Mouse (Mus musculus): ENCODE measurements around the gene Pip4k2a. TPM values are rescaled to one million over a fixed set of nuclear protein-coding genes. Genes with fewer than 3 reads are reported as not detected.

The Pip4k2a gene
- polyA plus RNA-seq, 1 experiment from 2014 or later = 7.5 TPM

DNA sequence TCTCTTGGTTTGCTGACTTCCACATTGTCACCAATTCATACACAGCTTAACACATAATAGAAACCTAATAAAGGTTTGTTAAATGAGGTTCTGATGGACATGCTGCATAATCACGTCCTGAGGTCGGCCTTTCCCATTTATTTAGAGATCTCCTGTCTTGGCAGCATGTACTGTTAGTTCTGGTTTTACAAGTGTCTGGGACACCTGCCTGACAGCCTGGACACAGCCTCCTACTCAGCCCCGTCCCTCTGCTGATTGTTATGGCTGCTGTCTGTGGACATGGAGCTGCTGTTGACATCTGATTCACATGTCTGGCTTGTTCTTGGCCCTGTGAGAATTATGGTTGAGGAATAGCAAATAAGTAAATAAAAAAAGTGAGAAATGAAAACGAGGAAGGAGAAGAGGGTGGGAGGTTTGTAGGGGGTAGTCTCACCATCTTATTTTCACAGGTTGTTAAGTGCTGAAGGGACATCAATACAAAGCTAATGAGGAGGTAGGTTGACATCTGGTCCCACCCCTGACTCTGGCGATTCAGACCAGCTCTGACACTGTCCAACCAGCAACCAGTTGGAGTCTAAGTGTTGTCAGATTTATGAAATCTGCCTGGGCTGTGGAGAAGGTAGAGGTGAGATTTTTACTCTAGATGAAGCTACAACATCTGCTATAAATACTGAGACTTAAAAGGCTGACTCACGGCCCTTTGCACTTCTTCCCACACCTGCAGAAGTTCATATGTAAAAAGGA is 166.7 kb downstream of the Pip4k2a start:
- Histone ChIP-seq H3K4me1 (no peaks in the 10 kb centered on the region), H3K27ac (no peak overlapping the region), H3K27me3 (ENCODE audit: poor library complexity, severe bottlenecking) (no peaks in the 10 kb centered on the region), H3K9me3 (no peaks in the 10 kb centered on the region), H3K4me3 (no peak overlapping the region), H3K36me3 (replicated peaks) (no peaks in the 10 kb centered on the region)
- WGBS = 81% methylated on average over 6 of the region's 6 CpGs
- no peak for DNase-seq (ENCODE audit: extremely low spot score, low spot score)

DNA sequence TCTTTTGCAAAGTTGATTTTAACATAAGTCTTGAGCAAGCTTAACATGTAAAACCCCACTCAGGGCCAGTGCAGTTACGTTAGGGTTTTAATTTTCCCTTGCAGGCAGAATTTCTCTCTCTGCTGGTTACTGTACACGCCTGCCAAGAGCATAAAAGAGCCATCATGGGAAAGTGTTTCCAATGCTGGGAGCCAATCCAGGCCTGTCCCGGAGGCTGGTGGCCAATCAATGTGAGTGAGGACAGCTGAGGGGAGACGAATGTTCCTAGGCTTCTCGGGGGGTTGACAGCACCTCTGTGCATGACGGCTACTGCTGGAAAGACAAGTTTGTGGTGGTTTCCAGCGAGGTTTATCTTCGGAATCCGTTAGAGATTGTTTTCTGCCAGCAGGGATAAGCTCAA is 175.2 kb downstream of the Pip4k2a start:
- no peak overlapping the region for H3K4me3 ChIP-seq
- no peaks in the 10 kb centered on the region for H3K36me3 ChIP-seq (replicated peaks)
- H3K27me3 ChIP-seq (ENCODE audit: poor library complexity, severe bottlenecking) = peaks cover 21% of the 10 kb centered on the region
- 83% methylated on average over 9 of the region's 9 CpGs for WGBS
- DNase-seq (ENCODE audit: extremely low spot score, low spot score) = no peak
- H3K9me3 ChIP-seq = no peaks in the 10 kb centered on the region
- H3K4me1 ChIP-seq = peaks cover 16% of the 10 kb centered on the region
- H3K27ac ChIP-seq = no peak overlapping the region

DNA sequence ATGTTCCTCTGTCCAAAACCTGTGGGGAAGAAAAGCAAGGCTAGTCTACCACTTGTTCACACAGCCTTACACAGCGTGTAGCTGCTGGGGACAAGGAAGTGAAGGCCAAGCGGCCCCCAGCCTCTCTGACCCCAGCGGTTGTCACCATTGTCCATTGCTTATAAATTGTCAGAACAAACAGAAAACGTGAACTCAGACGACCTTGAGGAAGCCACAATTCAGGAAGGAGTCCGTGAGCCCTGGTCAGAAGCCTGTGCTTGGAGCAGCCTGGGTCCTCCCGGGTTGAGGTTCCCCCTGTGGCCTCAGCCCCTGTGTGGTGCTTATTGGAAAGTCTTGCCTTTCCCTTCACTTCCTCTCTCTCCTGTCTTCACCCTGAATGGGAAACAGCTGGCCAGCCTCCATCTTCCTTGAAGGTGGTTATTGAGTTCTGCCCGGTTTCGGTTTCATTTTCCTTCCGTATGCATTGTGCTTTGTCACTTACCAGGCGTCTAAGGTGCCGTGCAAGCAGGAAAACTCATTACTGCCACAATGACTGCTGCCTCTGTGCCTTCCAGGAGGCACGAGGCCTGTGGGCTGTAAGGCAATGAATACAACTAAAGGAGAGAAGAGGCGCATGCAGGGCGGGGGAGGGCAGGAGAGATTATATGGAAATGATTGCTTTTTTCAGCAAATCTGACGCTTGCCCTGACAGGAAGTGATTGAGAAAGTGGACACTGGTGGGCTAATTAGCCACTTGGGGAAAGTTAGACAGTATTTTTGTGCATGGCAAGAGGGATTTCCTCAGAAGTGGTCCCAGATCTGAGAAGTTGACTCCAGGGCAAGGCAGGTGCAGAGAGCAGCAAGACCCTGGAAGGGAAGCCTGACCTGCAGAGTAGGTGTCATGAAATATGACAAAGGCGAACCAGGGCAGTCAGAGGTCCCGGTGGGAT is 176.2 kb downstream of the Pip4k2a start:
- Histone ChIP-seq H3K4me3 (peak overlapping the region; percentile 0; the same call in 1 of the 2 replicates), H3K27me3 (ENCODE audit: poor library complexity, severe bottlenecking) (peaks cover 28% of the 10 kb centered on the region), H3K9me3 (no peaks in the 10 kb centered on the region), H3K36me3 (replicated peaks) (no peaks in the 10 kb centered on the region), H3K27ac (peak overlapping the region; percentile 65), H3K4me1 (peaks cover 16% of the 10 kb centered on the region)
- 56% methylated on average over 18 of the region's 18 CpGs for WGBS
- peak; percentile 25 for DNase-seq (ENCODE audit: extremely low spot score, low spot score)

DNA sequence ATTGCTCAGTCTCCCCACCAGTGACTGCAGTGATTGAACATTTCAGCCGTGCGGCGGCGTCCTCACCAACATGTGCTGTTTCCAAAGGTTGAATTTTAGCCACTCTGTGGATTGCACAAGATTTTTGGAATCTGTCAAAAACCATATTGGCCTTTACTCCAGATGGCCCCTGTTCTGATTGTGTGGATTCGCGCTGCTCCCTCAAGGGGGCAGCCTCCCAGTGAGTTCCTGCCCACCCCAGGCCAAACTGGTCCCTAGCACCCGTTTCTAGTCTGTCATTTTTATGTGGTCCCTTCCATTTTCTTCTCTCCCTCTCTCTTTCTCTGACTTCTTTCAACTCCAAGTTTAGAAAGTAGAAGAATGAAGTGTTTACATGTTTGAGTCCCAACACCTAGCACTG is 178.4 kb downstream of the Pip4k2a start:
- Histone ChIP-seq H3K27me3 (ENCODE audit: poor library complexity, severe bottlenecking) (peaks cover 28% of the 10 kb centered on the region), H3K9me3 (no peaks in the 10 kb centered on the region), H3K27ac (no peak overlapping the region), H3K4me1 (peaks cover 16% of the 10 kb centered on the region), H3K4me3 (no peak overlapping the region), H3K36me3 (replicated peaks) (no peaks in the 10 kb centered on the region)
- DNase-seq (ENCODE audit: extremely low spot score, low spot score) = no peak
- 75% methylated on average over 7 of the region's 7 CpGs for WGBS

DNA sequence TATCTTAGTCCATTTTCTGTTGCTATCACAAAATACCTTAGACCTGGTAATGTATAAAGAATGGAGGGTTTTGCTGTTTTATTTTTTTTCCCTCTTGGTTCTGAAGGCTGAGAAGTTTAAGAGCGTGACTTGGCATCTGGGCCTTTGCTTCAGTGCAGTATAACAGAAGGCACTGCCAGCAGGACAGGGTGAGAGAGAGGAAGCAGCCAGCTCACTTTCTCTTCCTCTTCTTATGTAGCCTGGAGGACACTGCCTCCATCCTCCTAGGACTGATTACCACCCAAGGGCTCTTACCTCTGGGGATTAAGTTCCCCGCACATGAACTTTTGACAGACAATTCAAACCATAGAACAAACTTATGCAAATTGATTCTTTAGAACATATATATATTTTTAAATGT is 181.9 kb downstream of the Pip4k2a start:
- WGBS = 92% methylated on average over 2 of the region's 2 CpGs
- Histone ChIP-seq H3K27me3 (ENCODE audit: poor library complexity, severe bottlenecking) (peaks cover 21% of the 10 kb centered on the region; the same call in 1 of the 2 replicates), H3K27ac (no peak overlapping the region), H3K4me1 (peaks cover 6% of the 10 kb centered on the region), H3K9me3 (no peaks in the 10 kb centered on the region), H3K4me3 (no peak overlapping the region), H3K36me3 (replicated peaks) (no peaks in the 10 kb centered on the region)
- DNase-seq (ENCODE audit: extremely low spot score, low spot score) = no peak

DNA sequence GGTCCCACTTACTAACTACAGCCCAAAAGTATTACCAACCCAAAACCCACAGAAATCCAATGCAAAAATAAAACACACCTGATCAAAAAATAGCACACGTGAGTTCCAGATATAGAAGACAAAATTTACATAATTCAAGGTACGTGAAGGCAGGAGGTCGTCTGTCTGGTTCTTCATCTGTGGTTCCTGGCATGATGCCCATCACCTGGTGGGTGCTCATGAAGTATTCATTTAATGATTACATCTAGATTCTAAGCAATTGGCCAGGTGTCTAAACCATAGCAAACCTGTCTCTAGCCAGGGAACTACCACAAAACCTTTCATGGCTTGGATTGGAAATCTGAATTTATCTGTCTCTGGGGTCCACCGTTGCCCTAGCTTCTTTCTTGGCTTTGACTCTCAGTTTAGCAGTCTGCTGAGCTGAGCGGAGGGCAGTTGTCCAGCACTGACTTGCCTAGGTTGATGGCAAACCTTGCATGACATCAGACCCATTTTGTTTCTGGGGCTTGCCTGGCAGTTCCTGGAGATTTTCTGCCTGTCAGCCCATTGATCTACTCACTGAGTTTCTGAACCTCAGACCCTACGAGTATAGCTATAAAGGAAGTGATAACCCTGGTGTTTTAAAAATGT is 182.5 kb downstream of the Pip4k2a start:
- H3K9me3 ChIP-seq = no peaks in the 10 kb centered on the region
- 89% methylated on average over 6 of the region's 6 CpGs for WGBS
- H3K27me3 ChIP-seq (ENCODE audit: poor library complexity, severe bottlenecking) = peaks cover 16% of the 10 kb centered on the region; the same call in 1 of the 2 replicates
- H3K27ac ChIP-seq = no peak overlapping the region
- H3K36me3 ChIP-seq (replicated peaks) = no peaks in the 10 kb centered on the region
- H3K4me1 ChIP-seq = peaks cover 5% of the 10 kb centered on the region; the same call in 1 of the 2 replicates
- DNase-seq (ENCODE audit: extremely low spot score, low spot score) = no peak
- no peak overlapping the region for H3K4me3 ChIP-seq

DNA sequence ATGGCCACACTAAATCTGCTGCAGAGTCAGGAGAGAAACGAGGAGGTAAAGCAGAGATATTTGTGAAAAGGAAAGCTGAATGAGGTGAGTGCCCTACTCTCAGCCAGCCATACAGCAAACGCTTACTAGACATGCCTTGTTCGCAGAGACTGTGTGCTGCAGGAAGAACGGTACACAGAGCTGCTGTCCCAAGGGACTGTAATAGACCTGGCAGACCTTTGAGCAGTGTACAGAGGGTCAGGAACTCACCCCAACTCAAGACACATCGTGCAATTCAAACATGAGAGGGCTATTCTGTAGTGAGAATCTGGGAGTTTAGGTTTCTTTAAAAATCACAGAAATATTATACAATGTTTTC is 183.5 kb downstream of the Pip4k2a start:
- no peaks in the 10 kb centered on the region for H3K36me3 ChIP-seq (replicated peaks)
- H3K9me3 ChIP-seq = no peaks in the 10 kb centered on the region
- H3K4me3 ChIP-seq = no peak overlapping the region
- H3K27ac ChIP-seq = no peak overlapping the region
- no peak for DNase-seq (ENCODE audit: extremely low spot score, low spot score)
- 62% methylated on average over 5 of the region's 5 CpGs for WGBS
- H3K4me1 ChIP-seq = peaks cover 5% of the 10 kb centered on the region; the same call in 1 of the 2 replicates
- H3K27me3 ChIP-seq (ENCODE audit: poor library complexity, severe bottlenecking) = peaks cover 12% of the 10 kb centered on the region; the same call in 1 of the 2 replicates

DNA sequence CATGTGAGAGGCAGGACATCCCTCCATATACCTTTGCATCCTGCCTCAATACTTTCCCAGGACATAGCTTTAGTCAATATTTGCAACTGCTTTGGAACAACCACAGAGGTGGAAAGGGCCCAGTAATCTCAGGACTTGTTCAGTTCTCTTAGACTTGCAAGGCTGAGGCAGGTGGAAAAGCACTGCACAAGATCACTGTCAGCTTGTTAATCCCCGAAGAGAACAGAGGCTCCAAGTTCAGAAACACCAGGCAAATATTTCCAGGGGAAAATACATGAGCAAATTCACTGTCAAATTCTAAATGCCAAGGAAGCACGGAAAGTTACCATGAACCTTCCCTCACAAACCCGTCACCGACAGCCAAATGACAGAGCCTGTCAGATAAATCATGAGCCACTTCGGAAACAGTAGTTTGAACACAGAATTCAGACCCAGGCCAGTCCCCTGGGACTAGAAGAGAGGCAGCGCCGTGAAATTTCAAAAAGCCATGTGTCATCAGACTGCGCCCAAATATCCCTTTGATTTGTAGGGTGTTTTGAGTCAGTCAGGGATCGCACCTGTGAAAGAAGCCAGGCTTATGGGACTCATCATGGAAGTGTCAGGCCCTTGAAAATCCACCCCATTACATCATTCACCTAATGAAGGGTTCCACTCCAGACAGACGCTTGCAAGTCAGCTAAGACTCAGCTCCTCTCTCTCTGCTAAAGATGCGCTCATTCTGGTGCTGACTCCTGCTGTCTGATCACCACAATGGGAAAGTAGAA is 184.1 kb downstream of the Pip4k2a start:
- no peak for DNase-seq (ENCODE audit: extremely low spot score, low spot score)
- 80% methylated on average over 11 of the region's 11 CpGs for WGBS
- Histone ChIP-seq H3K36me3 (replicated peaks) (no peaks in the 10 kb centered on the region), H3K4me1 (peaks cover 5% of the 10 kb centered on the region; the same call in 1 of the 2 replicates), H3K27ac (no peak overlapping the region), H3K27me3 (ENCODE audit: poor library complexity, severe bottlenecking) (peaks cover 12% of the 10 kb centered on the region; the same call in 1 of the 2 replicates), H3K9me3 (no peaks in the 10 kb centered on the region), H3K4me3 (no peak overlapping the region)

DNA sequence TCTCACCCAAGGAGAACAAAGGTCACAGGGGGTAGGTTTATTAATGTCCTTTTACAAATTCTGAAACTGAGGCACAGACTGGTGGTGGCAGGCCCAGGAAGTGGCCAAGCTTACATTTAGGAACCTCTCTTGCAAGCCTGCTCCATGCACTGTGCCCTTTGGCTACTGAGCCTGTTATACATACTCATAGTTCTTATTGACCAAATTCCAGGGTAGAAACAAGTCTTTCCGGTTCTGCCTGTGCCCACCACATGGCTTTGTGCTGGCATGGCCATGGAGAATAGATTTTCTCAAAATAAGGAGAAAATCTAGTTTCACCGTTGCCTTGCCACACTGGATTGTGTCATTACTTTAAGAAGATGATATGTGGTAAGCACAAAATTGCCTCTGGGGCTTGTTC is 190.0 kb downstream of the Pip4k2a start:
- WGBS = 72% methylated on average over 2 of the region's 2 CpGs
- no peak overlapping the region for H3K27ac ChIP-seq
- no peaks in the 10 kb centered on the region for H3K9me3 ChIP-seq
- H3K36me3 ChIP-seq (replicated peaks) = no peaks in the 10 kb centered on the region
- peaks cover 24% of the 10 kb centered on the region for H3K27me3 ChIP-seq (ENCODE audit: poor library complexity, severe bottlenecking)
- H3K4me1 ChIP-seq = peaks cover 10% of the 10 kb centered on the region; the same call in 1 of the 2 replicates
- no peak for DNase-seq (ENCODE audit: extremely low spot score, low spot score)
- H3K4me3 ChIP-seq = no peak overlapping the region

DNA sequence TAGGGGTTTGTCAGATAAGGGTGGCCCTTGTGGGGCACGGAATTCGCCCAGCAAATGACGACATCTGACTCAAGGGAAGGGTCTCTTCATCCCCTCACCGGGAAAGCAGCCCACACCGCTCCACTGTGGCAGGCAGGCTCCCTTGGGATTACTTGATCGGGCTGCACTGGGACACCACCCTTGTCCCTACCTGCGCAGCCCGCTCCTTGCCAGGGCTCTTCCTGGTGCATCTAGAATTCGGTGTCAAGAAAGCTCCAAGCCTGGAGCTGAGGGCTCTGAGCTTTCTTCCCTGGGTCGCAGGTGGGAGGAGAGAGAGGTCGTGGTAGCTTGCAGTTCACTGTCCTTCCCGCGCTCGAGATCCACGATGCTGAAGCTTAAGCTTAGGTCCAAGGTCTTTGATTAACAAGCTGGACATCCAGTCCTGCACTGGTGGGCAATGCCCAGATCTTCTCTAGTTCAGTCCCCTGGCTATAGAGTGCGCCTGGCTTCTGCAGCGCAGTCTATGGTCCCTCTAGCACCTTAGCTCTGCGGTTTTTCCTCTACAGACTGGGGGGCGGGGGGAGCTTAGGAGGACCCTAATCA is 196.6 kb downstream of the Pip4k2a start:
- DNase-seq (ENCODE audit: extremely low spot score, low spot score) = peak; percentile 33

DNA sequence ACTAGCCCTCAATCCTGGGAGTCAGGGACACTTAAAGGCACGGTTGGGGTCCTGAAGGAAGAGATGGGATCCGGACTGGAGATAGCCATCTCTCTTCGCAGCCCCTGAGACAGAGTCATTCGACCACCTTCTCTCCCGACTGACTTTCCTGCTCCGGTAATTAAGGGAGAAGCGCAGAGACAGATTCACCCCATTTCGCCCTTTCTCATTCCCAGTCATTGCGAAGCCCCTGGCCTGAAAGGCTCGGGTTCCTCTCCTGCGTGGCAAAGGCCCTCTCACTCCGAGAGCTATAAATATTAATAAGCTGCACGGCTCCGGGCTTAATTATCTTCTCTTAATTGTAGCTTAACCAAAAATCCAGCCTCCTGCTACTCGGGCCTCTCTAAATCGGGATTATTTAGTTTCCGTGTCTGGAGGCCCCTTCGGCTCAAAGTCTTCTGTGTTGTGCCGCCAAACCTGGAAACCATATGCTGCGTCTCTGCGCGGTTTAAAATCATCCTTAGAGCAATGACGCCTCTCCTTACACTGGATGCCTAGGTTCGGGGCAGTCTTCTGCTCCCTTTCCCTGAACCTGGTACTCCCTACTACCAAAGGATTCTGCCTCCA is 197.2 kb downstream of the Pip4k2a start:
- no peak for DNase-seq (ENCODE audit: extremely low spot score, low spot score)
- Histone ChIP-seq H3K9me3 (no peaks in the 10 kb centered on the region), H3K4me1 (peaks cover 44% of the 10 kb centered on the region), H3K4me3 (peak overlapping the region; percentile 54), H3K27me3 (ENCODE audit: poor library complexity, severe bottlenecking) (peaks cover 89% of the 10 kb centered on the region), H3K36me3 (replicated peaks) (no peaks in the 10 kb centered on the region), H3K27ac (peak overlapping the region; percentile 64; the same call in 1 of the 2 replicates)
- under 1% methylated on average over 24 of the region's 24 CpGs for whole genome bisulfite sequencing

More for the DNA sequence above, 196.6 kb downstream of the Pip4k2a start:
- Histone ChIP-seq H3K9me3 (no peaks in the 10 kb centered on the region), H3K4me1 (peaks cover 44% of the 10 kb centered on the region), H3K27me3 (ENCODE audit: poor library complexity, severe bottlenecking) (peaks cover 88% of the 10 kb centered on the region), H3K4me3 (peak overlapping the region; percentile 54), H3K27ac (0 out of 2 replicates have a peak overlapping the region, but pooled peaks have one; percentile 3), H3K36me3 (replicated peaks) (no peaks in the 10 kb centered on the region)
- 2% methylated on average over 19 of the region's 19 CpGs for WGBS
